Mouse (Mus musculus) bone marrow macrophage, adult 2 months (primary cell): ENCODE measurements at regions not wholly inside any gene's neighbourhood (a gene's known extent, or its start where the extent isn't known, plus 50 kb on each side); places are given as distances from the start of the nearest gene placed in this dataset.
"Not testable (repeated sequence)": the region's sequence is repeated elsewhere in the genome, so short reads cannot be mapped to it uniquely, and the experiment has no call there.

Source experiments
- H3K27ac ChIP-seq: 2 replicates; pipeline ENCODE4 v1.5.1; 2012; ENCODE audit warnings: low read depth, low read length; ENCODE audit not compliant: insufficient read depth
- H3K4me1 ChIP-seq: 2 replicates; pipeline ENCODE4 v1.6.1; 2012; ENCODE audit warnings: low read length; ENCODE audit not compliant: control insufficient read depth, insufficient read depth
- H3K4me3 ChIP-seq: 2 replicates; pipeline ENCODE4 v1.5.1; 2012; ENCODE audit warnings: mild to moderate bottlenecking, low read length, moderate library complexity; ENCODE audit not compliant: insufficient read depth
- CTCF ChIP-seq: IDR thresholded peaks from 2 replicates; pipeline ENCODE4 v1.5.1; 2012; ENCODE audit warnings: low read depth, mild to moderate bottlenecking, low read length, moderate library complexity
- POLR2A ChIP-seq: IDR thresholded peaks from 2 replicates; pipeline ENCODE4 v1.6.1; 2012; ENCODE audit warnings: mild to moderate bottlenecking, low read depth, low read length, borderline replicate concordance

DNA sequence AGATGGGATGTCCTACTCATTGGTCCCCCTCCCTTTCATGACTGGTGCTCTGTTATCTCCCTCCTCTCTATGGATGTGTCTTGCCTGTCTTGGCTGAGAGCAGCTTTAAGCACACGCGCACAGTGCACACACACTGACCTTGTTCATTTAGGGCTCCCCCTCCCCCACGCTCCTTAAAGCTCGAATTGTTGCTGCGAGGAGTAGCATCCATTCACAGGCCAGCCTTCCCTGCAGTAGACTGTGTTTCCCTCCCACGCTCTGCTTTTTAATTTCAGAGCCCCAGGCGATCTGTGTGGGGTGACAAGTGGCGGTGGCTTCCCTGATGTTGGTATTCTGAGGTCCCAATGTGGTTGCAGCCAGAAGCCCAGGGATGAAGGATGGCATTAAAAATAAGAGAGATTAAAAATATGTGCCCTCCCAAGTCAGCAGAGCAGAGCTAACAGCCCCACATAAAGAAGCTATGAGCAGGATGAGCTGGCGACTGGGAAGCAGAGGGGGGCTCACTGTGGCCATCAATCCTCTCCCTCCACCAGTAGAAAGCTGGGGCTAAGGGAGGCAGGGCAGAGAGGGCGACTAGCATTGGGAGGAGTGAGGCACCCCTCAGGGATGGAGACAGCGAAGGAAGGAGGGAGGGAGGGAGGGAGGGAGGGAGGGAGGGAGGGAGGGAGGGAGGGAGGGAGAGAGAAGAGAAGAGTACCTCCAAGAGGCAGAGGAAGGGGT, 174.2 kb upstream of the Myt1l start:
- TF ChIP-seq CTCF, result no peak
- TF ChIP-seq POLR2A, result no peak
- H3K4me1 ChIP-seq, result no peaks in the 10 kb centered on the region
- H3K4me3 ChIP-seq, result no peak overlapping the region
- no peak overlapping the region for H3K27ac ChIP-seq

DNA sequence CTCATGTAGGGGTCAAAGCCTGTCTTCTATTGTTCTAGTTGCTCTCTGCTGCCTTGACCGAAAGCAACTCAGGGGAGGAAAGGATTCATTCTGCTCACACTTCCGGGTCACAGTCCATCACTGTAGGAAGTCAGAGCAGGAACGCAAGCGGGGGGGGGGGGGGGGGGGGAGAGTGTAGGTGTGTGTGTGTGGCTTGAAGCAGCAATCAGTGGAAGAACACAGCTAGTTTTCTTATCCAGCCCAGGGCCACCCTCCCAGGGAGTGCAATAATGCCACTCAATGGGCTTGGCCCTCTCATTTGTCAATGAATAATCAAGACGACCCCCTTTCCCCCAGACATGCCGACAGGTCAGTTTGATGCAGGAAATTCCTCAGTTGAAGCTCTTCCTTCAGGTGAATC, 173.4 kb upstream of the Myt1l start:
- no peak overlapping the region for H3K4me3 ChIP-seq
- TF ChIP-seq POLR2A (no peak), CTCF (no peak)
- H3K4me1 ChIP-seq, result no peaks in the 10 kb centered on the region
- H3K27ac ChIP-seq, result no peak overlapping the region

DNA sequence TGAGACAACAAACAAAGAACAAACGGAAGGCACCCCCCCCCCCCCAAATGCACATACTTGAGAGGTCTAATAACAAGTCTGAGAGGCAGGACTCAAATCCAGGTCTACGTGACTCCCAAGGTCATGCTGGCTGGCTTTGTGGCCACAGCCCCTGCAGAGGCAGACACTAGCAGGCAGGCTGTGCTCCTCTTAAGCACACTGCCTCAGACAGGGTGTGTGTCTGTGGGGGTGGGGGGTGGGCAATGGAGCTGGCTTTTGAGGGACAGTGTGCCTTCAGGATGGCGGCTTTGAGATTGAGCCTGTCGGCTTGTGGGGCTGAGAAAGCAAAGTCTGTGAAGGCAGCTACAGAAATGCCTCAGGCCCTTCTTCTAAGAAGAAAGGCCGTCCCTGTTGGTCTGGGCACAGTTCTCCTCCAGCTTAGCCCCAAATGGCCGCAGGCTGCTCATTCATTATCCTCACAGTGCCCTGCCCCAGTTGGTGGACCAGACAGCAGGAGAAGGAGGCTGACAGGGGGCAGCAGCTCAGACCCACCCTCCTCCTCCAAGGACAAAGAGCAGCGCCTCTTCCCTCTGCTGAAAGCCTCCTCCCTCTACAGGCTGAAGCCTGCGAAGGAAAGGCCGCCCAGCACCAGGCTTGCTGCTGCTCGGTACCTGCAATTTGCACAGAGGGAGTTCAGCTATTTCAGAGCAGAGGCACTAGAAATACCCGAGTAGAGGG, 171.3 kb upstream of the Myt1l start:
- Histone ChIP-seq H3K4me3 (no peak overlapping the region), H3K27ac (no peak overlapping the region), H3K4me1 (no peaks in the 10 kb centered on the region)
- TF ChIP-seq POLR2A (no peak), CTCF (no peak)

DNA sequence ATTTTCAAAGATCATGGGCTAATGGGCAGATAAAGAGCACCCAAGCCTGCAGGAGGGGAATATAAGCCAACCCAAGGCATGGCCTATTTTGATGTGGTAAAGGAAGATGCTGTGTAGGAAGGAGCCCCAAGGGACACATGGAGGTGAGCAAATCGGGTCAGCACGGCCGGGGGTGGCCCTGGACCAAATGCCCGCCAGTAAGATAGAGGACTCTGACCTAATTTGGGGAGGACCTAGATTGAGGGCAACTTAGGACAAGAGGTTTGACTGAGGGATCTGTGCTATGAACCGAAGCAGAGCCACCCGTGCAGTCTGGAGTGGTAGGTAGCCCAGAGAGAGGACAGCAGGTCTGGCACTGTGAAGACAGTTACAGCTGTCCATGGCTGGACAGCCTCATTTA, 166.9 kb upstream of the Myt1l start:
- Histone ChIP-seq H3K27ac (no peak overlapping the region), H3K4me3 (no peak overlapping the region), H3K4me1 (no peaks in the 10 kb centered on the region)
- TF ChIP-seq POLR2A, result no peak
- TF ChIP-seq CTCF, result no peak

DNA sequence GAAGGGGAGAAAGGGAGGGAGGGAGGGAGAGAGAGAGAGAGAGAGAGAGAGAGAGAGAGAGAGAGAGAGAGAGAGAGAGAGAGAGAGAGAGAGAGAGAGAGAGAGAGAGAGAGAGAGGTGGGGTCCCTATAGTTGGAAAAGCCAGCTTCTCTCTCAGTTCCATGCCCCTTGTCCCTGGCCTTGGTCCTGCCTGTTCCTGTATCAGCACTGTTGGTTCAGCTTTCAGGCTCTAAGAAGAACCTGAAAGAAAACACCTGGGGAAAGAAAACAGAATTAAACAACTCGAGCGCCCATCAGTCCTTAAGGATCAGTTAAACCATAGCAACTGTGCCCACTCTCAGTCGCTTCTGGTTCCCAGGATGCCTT, 160.5 kb upstream of the Myt1l start:
- H3K27ac ChIP-seq, H3K4me3 ChIP-seq, H3K4me1 ChIP-seq: not testable (repeated sequence)

DNA sequence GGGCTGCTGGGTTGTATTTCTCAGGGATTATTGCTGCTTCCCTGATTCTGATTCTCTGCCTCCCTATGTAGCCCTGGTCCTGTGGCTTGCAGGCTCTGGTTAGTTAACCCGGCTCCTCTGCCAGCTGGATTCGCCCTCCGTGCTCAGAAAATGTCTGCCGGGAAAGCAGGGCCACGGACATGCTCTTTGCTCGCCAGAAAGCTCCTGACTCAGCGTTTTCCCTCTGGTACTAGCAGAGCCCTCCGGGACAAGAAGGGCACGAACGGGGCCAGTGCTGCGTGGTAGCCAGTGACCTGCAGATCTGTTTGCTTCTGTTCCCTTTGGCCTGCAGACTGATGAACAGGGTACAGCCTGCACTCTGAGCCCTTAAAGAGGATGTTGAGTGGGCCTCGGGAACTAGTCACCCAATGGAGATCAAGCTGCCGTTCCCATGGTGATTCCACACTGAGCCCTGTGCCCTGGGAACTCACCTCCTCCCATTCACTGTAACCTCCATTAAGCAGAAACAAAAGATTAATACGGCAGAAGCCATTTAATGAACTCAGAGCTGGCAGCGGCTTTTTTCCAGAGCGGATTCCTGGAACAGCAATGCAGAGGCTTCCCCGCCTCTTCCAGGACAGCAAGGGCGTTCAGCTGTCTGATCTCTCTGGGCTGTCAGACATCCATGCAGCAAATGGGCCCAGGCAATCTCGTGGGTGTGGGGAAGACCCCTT, 159.9 kb upstream of the Myt1l start:
- Histone ChIP-seq H3K4me3 (no peak overlapping the region), H3K4me1 (no peaks in the 10 kb centered on the region), H3K27ac (no peak overlapping the region)
- TF ChIP-seq POLR2A (no peak), CTCF (no peak)

DNA sequence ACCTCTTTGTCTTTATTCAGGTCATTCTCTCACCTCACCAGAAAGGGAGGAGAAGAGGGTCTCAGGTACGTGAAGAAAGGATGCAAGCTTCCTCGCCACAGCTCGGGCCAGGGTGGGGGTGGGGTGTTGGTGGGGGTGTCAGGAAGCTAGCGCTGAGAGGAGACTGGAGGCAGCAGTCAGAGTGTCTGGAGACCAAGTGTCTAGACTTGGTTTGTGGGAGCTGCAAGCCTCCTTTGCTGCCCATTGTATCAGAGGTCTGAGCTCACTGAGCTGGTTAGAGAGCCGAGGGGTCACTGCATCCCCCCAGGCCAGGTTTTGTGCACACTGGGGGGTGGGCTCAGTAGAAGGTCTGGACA, 159.4 kb upstream of the Myt1l start:
- TF ChIP-seq CTCF (no peak), POLR2A (no peak)
- Histone ChIP-seq H3K4me3 (no peak overlapping the region), H3K4me1 (no peaks in the 10 kb centered on the region), H3K27ac (no peak overlapping the region)

DNA sequence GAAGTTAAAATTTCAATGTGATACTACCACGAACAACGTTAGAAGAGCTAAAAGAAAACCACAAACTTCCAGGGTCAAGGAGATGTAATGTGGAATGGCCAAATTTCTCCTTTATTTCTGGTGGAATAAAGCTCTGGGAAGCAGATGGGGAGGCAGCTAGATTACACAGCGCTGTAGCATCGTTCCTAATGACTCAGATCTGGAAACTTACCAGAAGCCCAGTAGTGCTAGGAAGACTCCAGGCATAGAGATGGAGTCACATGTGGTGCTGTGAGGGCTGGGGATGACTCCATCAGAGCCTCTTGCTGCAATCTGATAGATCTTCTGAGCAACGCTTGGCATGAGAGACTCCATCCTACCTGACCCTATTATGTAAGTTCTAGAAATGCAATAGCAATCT, 136.4 kb upstream of the Myt1l start:
- TF ChIP-seq CTCF (no peak), POLR2A (no peak)
- Histone ChIP-seq H3K4me1 (no peaks in the 10 kb centered on the region), H3K27ac (no peak overlapping the region), H3K4me3 (no peak overlapping the region)

DNA sequence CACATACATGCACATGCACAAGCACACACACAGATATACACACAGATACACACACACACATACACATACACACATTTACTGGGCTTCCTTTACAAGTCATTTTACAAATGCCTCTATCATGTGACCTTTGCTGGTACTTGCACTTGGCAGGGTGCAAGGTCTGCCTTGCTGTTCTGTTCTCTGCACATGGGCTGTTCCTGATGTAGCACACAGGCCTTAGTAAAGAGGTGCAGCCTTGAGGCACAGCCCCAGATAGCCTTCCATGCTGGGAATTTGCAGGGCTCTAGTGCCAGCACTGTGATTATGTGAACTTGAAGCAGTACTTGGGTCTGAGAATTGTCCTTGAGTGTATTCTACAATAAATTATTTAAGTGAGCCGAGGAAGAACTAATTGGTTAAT, 133.9 kb upstream of the Myt1l start:
- Histone ChIP-seq H3K4me3 (no peak overlapping the region), H3K4me1 (no peaks in the 10 kb centered on the region), H3K27ac (no peak overlapping the region)
- TF ChIP-seq CTCF, result no peak
- TF ChIP-seq POLR2A, result no peak

DNA sequence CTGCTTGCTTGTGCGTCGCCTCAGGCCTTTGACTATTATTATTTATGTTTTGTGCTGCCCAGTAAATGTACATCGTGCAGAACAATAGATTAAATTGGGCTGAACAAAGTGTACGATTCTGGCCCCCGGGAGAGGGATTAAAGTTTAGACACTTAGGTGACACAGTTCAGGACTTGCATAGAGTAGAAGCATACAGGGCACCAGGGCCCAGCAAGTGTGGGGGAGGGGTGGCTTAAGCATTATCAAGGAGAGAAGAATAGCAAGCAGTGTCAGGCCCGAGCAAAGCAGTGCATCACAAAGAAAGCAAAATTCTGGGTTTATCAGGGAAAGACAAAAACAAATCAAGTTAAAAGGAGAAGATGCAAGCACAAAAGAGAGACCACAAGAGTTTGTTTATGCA, 133.3 kb upstream of the Myt1l start:
- no peak overlapping the region for H3K27ac ChIP-seq
- H3K4me1 ChIP-seq, result no peaks in the 10 kb centered on the region
- no peak for TF ChIP-seq POLR2A
- TF ChIP-seq CTCF, result no peak
- no peak overlapping the region for H3K4me3 ChIP-seq
